Mouse (Mus musculus): ENCODE results near the gene H60b. TPM values are rescaled to one million over a fixed set of nuclear protein-coding genes. Genes with fewer than 3 reads are reported as not detected.
A peak's percentile ranks its signal among the peaks of the same experiment; 100 is the strongest.
"Not testable (repeated sequence)": the region's sequence is repeated elsewhere in the genome, so short reads cannot be mapped to it uniquely, and the experiment has no call there.

H60b gene
- polyA plus RNA-seq, 1 experiment from 2014 or later = 0.32 TPM

DNA sequence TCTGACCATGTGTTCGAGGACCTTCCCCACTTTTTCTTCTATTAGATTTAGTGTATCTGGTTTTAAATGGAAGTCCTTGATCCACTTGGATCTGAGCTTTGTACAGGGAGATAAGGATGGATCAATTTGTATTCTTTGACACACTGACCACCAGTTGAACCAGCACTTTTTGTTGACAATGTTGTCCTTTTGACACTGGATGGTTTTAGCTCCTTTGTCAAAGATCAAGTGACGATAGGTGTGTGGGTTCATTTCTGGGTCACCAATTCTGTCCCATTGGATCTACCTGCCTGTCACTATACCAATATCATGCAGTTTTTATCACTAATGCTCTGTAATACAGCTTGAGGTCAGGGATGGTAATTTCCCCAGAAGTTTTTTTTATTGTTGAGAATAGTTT lies 18.1 kb downstream of the H60b start:
- WGBS = 94% methylated on average over 2 of the region's 2 CpGs
- DNase-seq (ENCODE audit: low spot score) = not testable (repeated sequence)

DNA sequence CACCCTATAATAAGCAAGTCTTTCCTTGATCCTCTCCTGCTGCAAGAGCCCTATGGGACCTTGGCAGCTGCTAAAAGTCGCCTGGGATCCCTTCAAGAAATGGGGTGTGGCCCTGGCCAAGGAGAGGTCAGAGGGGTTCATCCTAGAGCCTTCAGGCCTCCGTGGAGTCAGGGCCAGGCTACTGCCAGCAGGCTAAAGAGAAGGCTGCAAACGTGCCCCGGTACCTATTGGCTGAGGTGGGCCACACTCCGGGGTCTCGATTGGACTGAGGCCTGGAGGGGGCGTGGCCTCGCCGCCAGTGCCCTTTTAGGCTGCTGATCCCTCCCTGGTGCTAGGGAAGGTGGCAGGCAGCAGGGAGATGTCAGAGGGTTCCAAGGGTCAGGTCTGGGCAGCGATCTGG lies 32.6 kb downstream of the H60b start:
- under 1% methylated on average over 7 of the region's 10 CpGs for WGBS
- not testable (repeated sequence) for H3K4me3 ChIP-seq (ENCODE audit: low read depth, low read length); H3K9me3 ChIP-seq (replicated peaks; ENCODE audit: control insufficient read depth, low read length); H3K27ac ChIP-seq (ENCODE audit: low read depth, low read length); H3K36me3 ChIP-seq (ENCODE audit: control insufficient read depth, insufficient read depth, low read length); H3K9ac ChIP-seq (ENCODE audit: low read length); H3K4me1 ChIP-seq (ENCODE audit: control insufficient read depth, insufficient read depth, low read length); H3K27me3 ChIP-seq (replicated peaks; ENCODE audit: control insufficient read depth, insufficient read depth, low read length); DNase-seq (ENCODE audit: low spot score)
- peak; percentile 69 for ATAC-seq
- 0 out of 2 replicates have a peak overlapping the region, but pooled peaks have one; percentile 16 for H3K4me2 ChIP-seq (ENCODE audit: low read length)

More for the DNA sequence above, 18.1 kb downstream of the H60b start:
- H3K27ac ChIP-seq (ENCODE audit: low read depth, low read length); H3K27me3 ChIP-seq (replicated peaks; ENCODE audit: control insufficient read depth, insufficient read depth, low read length); H3K4me2 ChIP-seq (ENCODE audit: low read length); H3K36me3 ChIP-seq (ENCODE audit: control insufficient read depth, insufficient read depth, low read length); ATAC-seq; H3K4me1 ChIP-seq (ENCODE audit: control insufficient read depth, insufficient read depth, low read length); H3K4me3 ChIP-seq (ENCODE audit: low read depth, low read length); H3K9me3 ChIP-seq (replicated peaks; ENCODE audit: control insufficient read depth, low read length); H3K9ac ChIP-seq (ENCODE audit: low read length): not testable (repeated sequence)

DNA sequence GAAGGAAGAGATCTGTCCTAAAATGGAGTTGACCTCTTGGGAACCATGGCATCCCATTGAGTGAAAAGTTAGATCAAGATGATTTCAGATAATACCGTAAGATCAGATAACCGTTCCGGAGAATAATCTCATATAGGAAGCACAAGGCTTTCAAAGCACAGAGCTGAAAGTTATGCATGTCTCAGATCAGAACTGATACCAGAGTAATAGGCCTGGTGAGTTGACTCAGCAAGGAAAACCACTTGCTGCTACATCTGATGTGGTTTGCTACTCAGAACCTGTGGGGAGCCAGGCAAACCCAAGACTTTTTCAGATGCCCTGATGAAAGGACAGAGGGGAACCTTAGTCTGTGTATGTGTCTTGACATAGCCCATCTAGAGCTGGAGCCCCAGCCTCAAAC lies 43.0 kb downstream of the H60b start:
- not testable (repeated sequence) for ATAC-seq; H3K4me3 ChIP-seq (ENCODE audit: low read depth, low read length); H3K4me1 ChIP-seq (ENCODE audit: control insufficient read depth, insufficient read depth, low read length); DNase-seq (ENCODE audit: low spot score); H3K4me2 ChIP-seq (ENCODE audit: low read length); H3K36me3 ChIP-seq (ENCODE audit: control insufficient read depth, insufficient read depth, low read length); H3K27ac ChIP-seq (ENCODE audit: low read depth, low read length); H3K9ac ChIP-seq (ENCODE audit: low read length); H3K9me3 ChIP-seq (replicated peaks; ENCODE audit: control insufficient read depth, low read length); H3K27me3 ChIP-seq (replicated peaks; ENCODE audit: control insufficient read depth, insufficient read depth, low read length)
- WGBS = no CpG with 5 or more reads among the region's 3 CpGs

DNA sequence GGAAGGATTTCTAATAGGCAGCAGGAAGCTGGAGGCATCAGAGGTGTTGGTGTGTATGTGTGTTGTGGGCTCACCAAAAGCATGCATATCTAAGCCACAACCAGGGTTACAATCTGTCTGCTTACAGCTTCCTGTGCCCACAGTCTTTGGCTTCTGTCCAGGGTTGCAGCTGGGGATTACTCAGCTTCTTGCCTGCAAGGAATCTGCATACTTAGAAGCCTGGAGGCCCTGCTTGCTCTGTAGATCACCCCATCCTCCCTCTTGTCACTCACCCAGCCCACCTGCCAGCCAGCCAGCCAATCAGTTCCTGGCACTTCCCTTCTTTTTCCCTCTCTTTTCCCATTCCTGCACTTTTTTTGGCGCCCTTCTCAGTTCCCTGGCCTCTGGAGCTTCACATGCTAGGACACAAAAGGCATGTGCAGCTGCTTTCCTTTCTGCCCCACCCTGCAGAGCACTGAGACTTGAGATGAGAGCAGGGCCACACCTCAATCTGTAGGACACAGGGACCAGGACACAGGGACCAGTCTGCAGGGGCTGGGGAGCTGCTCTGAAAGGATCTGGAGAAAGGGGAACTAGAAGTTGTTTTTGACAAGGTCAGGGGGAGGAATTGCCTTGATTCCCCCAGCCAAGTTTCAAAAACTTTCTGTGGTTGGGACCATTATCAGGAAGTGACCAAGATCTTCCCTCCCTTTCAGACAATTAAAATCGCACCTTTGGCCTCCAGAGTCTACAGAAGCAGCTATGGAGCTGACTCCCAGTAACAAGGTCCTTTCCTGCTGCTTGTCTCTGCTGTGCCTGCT lies 44.6 kb downstream of the H60b start:
- not testable (repeated sequence) for H3K27me3 ChIP-seq (replicated peaks; ENCODE audit: control insufficient read depth, insufficient read depth, low read length)

DNA sequence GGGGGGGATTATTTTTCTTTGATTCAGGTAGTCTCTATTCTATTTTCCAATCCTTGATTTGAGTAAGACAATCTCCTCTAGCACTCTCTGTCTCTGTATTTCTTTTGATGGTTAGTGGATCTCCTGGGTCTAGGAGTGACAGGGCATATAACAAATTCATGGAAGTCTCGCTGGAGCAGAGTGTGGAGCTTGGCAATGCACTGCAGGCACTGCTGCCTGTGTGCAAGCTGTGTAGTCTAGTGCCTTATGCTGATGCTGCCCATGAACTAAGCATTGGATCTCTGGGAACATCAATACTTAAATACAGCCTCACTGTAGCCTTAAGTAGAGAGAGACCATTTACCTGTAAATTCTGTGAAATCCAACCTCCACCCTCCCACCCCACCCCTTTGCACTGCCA lies 48.1 kb downstream of the H60b start:
- not testable (repeated sequence) for H3K9me3 ChIP-seq (replicated peaks; ENCODE audit: control insufficient read depth, low read length); H3K27me3 ChIP-seq (replicated peaks; ENCODE audit: control insufficient read depth, insufficient read depth, low read length); H3K4me3 ChIP-seq (ENCODE audit: low read depth, low read length); H3K27ac ChIP-seq (ENCODE audit: low read depth, low read length); H3K4me1 ChIP-seq (ENCODE audit: control insufficient read depth, insufficient read depth, low read length); DNase-seq (ENCODE audit: low spot score); H3K4me2 ChIP-seq (ENCODE audit: low read length); H3K9ac ChIP-seq (ENCODE audit: low read length); H3K36me3 ChIP-seq (ENCODE audit: control insufficient read depth, insufficient read depth, low read length); ATAC-seq
- 58% methylated on average over 1 of the region's 1 CpGs for WGBS

More for the DNA sequence above, 44.6 kb downstream of the H60b start:
- H3K4me2 ChIP-seq (ENCODE audit: low read length); H3K4me3 ChIP-seq (ENCODE audit: low read depth, low read length); H3K36me3 ChIP-seq (ENCODE audit: control insufficient read depth, insufficient read depth, low read length); H3K4me1 ChIP-seq (ENCODE audit: control insufficient read depth, insufficient read depth, low read length); DNase-seq (ENCODE audit: low spot score); H3K9ac ChIP-seq (ENCODE audit: low read length); H3K9me3 ChIP-seq (replicated peaks; ENCODE audit: control insufficient read depth, low read length); H3K27ac ChIP-seq (ENCODE audit: low read depth, low read length): not testable (repeated sequence)
- whole genome bisulfite sequencing = no CpG with 5 or more reads among the region's 2 CpGs
- peak; percentile 93 for ATAC-seq

DNA sequence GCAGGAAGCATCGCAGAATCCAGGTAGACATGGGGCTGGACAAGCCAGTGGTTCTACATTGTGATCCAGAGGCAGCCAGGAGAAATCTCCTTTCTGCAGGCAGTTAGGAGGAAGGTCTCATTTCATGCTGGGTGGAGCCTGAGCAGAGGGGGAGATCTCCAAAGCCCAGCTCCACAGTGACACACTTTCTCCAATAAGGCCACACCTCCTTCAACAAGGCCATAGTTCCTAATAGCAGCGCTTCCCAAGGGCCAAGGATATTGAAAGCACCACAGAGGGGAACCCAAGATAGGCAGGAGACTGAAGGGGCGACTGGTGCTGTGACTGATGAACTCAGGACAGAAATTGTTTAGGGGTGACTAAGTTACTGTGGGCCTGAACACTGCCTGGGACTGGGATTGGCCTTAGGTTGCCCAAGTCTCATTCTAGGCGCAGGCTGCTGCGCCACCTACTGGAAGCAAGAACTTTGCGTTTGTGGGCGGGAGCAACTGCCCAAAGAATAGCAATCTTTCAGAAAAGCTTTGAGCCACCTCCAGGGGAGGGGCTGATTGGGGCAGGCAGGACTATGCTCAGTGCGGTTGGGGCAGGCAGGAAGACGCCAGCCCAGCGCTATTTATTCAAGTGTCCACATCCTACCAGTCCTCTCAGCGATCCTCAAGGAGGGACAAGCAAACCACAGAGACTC lies 53.8 kb downstream of the H60b start:
- not testable (repeated sequence) for H3K9me3 ChIP-seq (replicated peaks; ENCODE audit: control insufficient read depth, low read length); H3K27me3 ChIP-seq (replicated peaks; ENCODE audit: control insufficient read depth, insufficient read depth, low read length); H3K4me1 ChIP-seq (ENCODE audit: control insufficient read depth, insufficient read depth, low read length); H3K9ac ChIP-seq (ENCODE audit: low read length); H3K4me3 ChIP-seq (ENCODE audit: low read depth, low read length); H3K4me2 ChIP-seq (ENCODE audit: low read length); H3K27ac ChIP-seq (ENCODE audit: low read depth, low read length); H3K36me3 ChIP-seq (ENCODE audit: control insufficient read depth, insufficient read depth, low read length)
- WGBS = 4% methylated on average over 8 of the region's 11 CpGs
- ATAC-seq (peak; percentile 73), DNase-seq (ENCODE audit: low spot score) (peak; percentile 24)

DNA sequence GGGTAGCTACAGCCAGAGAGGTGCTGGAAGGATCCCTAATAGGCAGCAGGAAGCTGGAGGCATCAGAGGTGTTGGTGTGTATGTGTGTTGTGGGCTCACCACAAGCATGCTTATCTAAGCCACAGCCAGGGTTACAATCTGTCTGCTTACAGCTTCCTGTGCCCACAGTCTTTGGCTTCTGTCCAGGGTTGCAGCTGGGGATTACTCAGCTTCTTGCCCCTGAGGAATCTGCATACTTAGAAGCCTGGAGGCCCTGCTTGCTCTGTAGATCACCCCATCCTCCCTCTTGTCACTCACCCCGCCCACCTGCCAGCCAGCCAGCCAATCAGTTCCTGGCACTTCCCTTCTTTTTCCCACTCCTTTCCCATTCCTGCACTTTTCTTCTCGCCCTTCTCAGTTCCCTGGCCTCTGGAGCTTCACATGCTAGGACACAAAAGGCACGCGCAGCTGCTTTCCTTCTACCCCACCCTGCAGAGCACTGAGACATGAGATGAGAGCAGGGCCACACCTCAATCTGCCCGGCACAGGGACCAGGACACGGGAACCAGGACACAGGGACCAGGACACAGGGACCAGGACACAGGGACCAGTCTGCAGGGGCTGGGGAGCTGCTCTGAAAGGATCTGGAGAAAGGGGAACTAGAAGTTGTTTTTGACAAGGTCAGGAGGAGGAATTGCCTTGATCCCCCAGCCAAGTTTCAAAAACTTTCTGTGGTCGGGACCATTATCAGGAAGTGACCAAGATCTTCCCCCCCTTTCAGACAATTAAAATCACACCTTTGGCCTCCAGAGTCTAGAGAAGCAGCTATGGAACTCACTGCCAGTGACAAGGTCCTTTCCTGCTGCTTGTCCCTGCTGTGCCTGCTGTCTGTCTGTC lies 65.3 kb downstream of the H60b start:
- no CpG with 5 or more reads among the region's 7 CpGs for WGBS

DNA sequence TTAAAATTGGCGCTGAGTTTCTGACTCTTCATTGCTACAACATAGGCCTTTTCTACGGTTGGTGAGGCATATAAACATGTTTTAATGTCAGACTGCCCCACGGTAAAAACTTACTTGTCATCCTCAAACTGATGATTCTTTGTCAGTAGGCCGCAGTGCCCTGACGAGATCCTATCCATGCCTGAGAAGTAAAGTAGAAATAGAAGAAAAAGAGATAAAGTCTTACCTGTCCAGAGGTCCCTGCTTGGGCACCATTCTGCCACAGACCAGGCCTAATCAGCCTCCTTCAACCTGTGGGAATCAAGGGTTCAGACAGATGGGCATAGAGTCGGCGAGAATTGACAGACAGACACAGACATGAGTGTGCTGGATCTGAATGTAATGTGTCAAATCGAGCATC lies 106.7 kb downstream of the H60b start:
- Histone ChIP-seq H3K9me3 (replicated peaks; ENCODE audit: control insufficient read depth, low read length) (no peaks in the 10 kb centered on the region), H3K9ac (ENCODE audit: low read length) (no peak overlapping the region), H3K36me3 (ENCODE audit: control insufficient read depth, insufficient read depth, low read length) (no peaks in the 10 kb centered on the region), H3K27ac (ENCODE audit: low read depth, low read length) (no peak overlapping the region), H3K4me3 (ENCODE audit: low read depth, low read length) (no peak overlapping the region), H3K27me3 (replicated peaks; ENCODE audit: control insufficient read depth, insufficient read depth, low read length) (no peaks in the 10 kb centered on the region), H3K4me1 (ENCODE audit: control insufficient read depth, insufficient read depth, low read length) (no peaks in the 10 kb centered on the region), H3K4me2 (ENCODE audit: low read length) (no peak overlapping the region)
- WGBS = 93% methylated on average over 8 of the region's 8 CpGs
- ATAC-seq (no peak), DNase-seq (ENCODE audit: low spot score) (no peak)

More for the DNA sequence above, 65.3 kb downstream of the H60b start:
- not testable (repeated sequence) for H3K4me2 ChIP-seq (ENCODE audit: low read length); H3K4me3 ChIP-seq (ENCODE audit: low read depth, low read length); H3K27me3 ChIP-seq (replicated peaks; ENCODE audit: control insufficient read depth, insufficient read depth, low read length); H3K36me3 ChIP-seq (ENCODE audit: control insufficient read depth, insufficient read depth, low read length); H3K27ac ChIP-seq (ENCODE audit: low read depth, low read length); DNase-seq (ENCODE audit: low spot score); H3K9ac ChIP-seq (ENCODE audit: low read length); H3K4me1 ChIP-seq (ENCODE audit: control insufficient read depth, insufficient read depth, low read length); H3K9me3 ChIP-seq (replicated peaks; ENCODE audit: control insufficient read depth, low read length)
- peak; percentile 87 for ATAC-seq

All from forebrain, embryonic 14.5 days (tissue).